9 mouse cellular contexts compared by ENCODE assay signal in the genomic region with DNA sequence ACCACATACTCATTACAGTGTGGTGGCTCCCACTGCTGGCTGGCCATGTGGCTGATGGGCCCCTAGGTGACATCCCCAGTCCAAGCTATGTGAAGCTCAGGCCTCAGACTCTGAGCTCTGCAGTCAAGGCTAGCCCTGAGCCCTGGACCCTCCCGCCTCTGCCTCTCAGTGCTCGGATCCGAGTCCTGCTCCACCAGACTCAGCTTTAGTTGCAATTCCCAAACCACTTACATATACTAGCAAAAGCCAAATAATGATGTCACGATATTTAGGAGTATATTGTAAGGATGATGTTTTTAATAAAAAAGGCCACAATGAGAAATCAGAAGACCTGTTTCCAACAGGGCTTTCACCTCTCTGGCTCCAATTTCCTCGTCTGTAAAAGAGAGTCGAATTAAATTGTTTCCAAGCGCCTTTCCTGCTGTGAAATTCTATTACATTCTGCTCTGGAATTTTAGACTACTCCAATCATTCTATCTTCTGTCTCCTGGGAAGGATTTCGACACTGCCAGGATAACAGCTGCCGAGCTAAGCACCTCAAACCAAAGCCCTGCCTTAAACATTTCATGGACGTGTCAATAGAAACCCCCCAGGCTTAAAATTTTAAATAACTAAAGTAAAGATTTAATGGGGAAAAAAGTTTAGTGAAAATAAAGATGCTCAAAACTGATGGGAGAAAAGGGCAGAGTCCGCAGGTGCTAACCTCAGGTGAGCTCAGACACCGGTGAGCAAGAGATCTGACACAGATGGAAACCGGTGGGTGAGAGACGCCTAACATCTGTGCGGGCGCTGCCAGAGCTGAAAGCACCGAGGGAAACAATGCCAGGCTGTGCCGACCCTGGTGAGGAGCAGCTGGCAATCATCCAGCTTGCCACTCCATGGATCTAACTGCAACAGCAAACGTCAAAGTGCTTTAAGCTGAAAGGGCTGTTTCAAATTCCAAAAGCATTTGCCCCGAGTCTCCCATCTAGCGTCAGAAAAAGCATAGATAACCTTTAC.
DNase-seq lines count a peak whose midpoint lies in the region; ATAC-seq lines count a peak whose summit lies in the region.
"Had no signal": no experiment of that assay in that cellular context is flagged by ENCODE, and none has a peak within 500 bp of the region (broad histone marks: within the 10 kb centered on the region; RNA-seq: fewer than 3 reads in every experiment).

No protein-coding gene starts in this region.

- peak; percentile 10 to 15 for DNase-seq in cerebellum, postnatal 25 days
- no peak for DNase-seq in cerebellum, adult 11-12 months
- DNase-seq in liver, embryonic 11.5 days (ENCODE audit: low spot score): no peak
- DNase-seq in liver: no peak
- no peak for DNase-seq in urinary bladder, postnatal 4 days (ENCODE audit: low spot score in 2 of 2)
- DNase-seq in urinary bladder, adult 18-20 months (ENCODE audit: low spot score in 2 of 2): no peak

- no peak overlapping the region for H3K4me2 ChIP-seq in liver, embryonic 11.5 days
- H3K4me2 ChIP-seq in forebrain, embryonic 16.5 days (ENCODE audit: low read length): no peak overlapping the region
- H3K4me2 ChIP-seq in midbrain, embryonic 13.5 days (replicated peaks): no peak overlapping the region

- peaks cover 4% of the 10 kb centered on the region for H3K4me1 ChIP-seq in liver, embryonic 11.5 days (replicated peaks; ENCODE audit: control insufficient read depth, insufficient read depth, low read length)
- H3K4me1 ChIP-seq in forebrain, embryonic 16.5 days (replicated peaks; ENCODE audit: control insufficient read depth, insufficient read depth, low read length): peaks cover 14% of the 10 kb centered on the region
- H3K4me1 ChIP-seq in midbrain, embryonic 13.5 days (replicated peaks): peaks cover 28% of the 10 kb centered on the region

- 75% methylated on average over 21 of the region's 21 CpGs for WGBS in liver, embryonic 11.5 days
- 32% methylated on average over 21 of the region's 21 CpGs for whole genome bisulfite sequencing in forebrain, embryonic 16.5 days
- WGBS in midbrain, embryonic 13.5 days: 57% methylated on average over 21 of the region's 21 CpGs

- H3K27me3 ChIP-seq in liver, embryonic 11.5 days (replicated peaks; ENCODE audit: control insufficient read depth, insufficient read depth, low read length): no peaks in the 10 kb centered on the region
- no peaks in the 10 kb centered on the region for H3K27me3 ChIP-seq in forebrain, embryonic 16.5 days (replicated peaks; ENCODE audit: control insufficient read depth, insufficient read depth, low read length)
- H3K27me3 ChIP-seq in midbrain, embryonic 13.5 days: no peaks in the 10 kb centered on the region

- H3K27ac ChIP-seq in liver, embryonic 11.5 days (ENCODE audit: low read depth, low read length): no peak overlapping the region
- no peak overlapping the region for H3K27ac ChIP-seq in forebrain, embryonic 16.5 days (ENCODE audit: low read length)
- peak overlapping the region; percentile 35; the same call in 1 of the 2 replicates for H3K27ac ChIP-seq in midbrain, embryonic 13.5 days

- 0 out of 2 replicates have a peak, but pooled peaks have one; percentile 41 for ATAC-seq in liver, embryonic 11.5 days (replicated peaks; ENCODE audit: low FRiP score)
- ATAC-seq in forebrain, embryonic 16.5 days: peak; percentile 79
- peak; percentile 58; the same call in 1 of the 2 replicates for ATAC-seq in midbrain, embryonic 13.5 days
- ATAC-seq: activated CD4-positive, CD25-positive, alpha-beta regulatory T cell, adult 4 months had no signal

- H3K9ac ChIP-seq in liver, embryonic 11.5 days (ENCODE audit: low read depth, low read length): no peak overlapping the region
- H3K9ac ChIP-seq in forebrain, embryonic 16.5 days (replicated peaks; ENCODE audit: low read depth, low read length): no peak overlapping the region
- H3K9ac ChIP-seq in midbrain, embryonic 13.5 days (replicated peaks): no peak overlapping the region

- no peaks in the 10 kb centered on the region for H3K9me3 ChIP-seq in liver, embryonic 11.5 days (ENCODE audit: control insufficient read depth, low read length)
- H3K9me3 ChIP-seq in forebrain, embryonic 16.5 days (ENCODE audit: control insufficient read depth, low read length): no peaks in the 10 kb centered on the region
- no peaks in the 10 kb centered on the region for H3K9me3 ChIP-seq in midbrain, embryonic 13.5 days

- no peak overlapping the region for H3K4me3 ChIP-seq in liver, embryonic 11.5 days (ENCODE audit: low read depth, low read length)
- H3K4me3 ChIP-seq in forebrain, embryonic 16.5 days (replicated peaks; ENCODE audit: low read length): no peak overlapping the region
- no peak overlapping the region for H3K4me3 ChIP-seq in midbrain, embryonic 13.5 days (replicated peaks)

- H3K36me3 ChIP-seq in liver, embryonic 11.5 days (ENCODE audit: control insufficient read depth, insufficient read depth, low read length): no peaks in the 10 kb centered on the region
- H3K36me3 ChIP-seq in forebrain, embryonic 16.5 days (ENCODE audit: control insufficient read depth, insufficient read depth): no peaks in the 10 kb centered on the region
- H3K36me3 ChIP-seq in midbrain, embryonic 13.5 days: no peaks in the 10 kb centered on the region

Comparison
In these comparisons a context has a peak if more than half of its experiments do, and no peak if none do; other contexts are left out.
1. DNase-seq: peak in cerebellum, postnatal 25 days (2 of 2); none in cerebellum, adult 11-12 months (single experiment), liver, embryonic 11.5 days (single experiment), liver (single experiment), urinary bladder, postnatal 4 days (0 of 2) and urinary bladder, adult 18-20 months (0 of 2).
2. Peak in every context shown above with its lines, with median percentiles within 50 percentile points of each other: ATAC-seq.